Mouse (Mus musculus): Measurements from ENCODE around the gene Nicn1. TPM values are rescaled to one million over a fixed set of nuclear protein-coding genes. Genes with fewer than 3 reads are reported as not detected.
"Not testable (repeated sequence)": the region's sequence is repeated elsewhere in the genome, so short reads cannot be mapped to it uniquely, and the experiment has no call there.

Nicn1 gene
- polyA plus RNA-seq, 1 experiment from 2014 or later = 134 TPM

- 16% methylated on average over 10 of the region's 10 CpGs for WGBS
- 0 out of 2 replicates have a peak, but pooled peaks have one; percentile 0 for ATAC-seq (ENCODE audit: low FRiP score, low read depth)
Measured at GRCm38 (mm10) chr9:108264191-108264921, 25.9 kb upstream of the Nicn1 start.

GRCm38 (mm10) chr9:108266261-108266935, 23.8 kb upstream of the Nicn1 start:
- Histone ChIP-seq H3K4me3 (no peak overlapping the region), H3K27ac (replicated peaks) (no peak overlapping the region), H3K36me3 (no peaks in the 10 kb centered on the region), H3K9me3 (no peaks in the 10 kb centered on the region), H3K27me3 (no peaks in the 10 kb centered on the region), H3K9ac (no peak overlapping the region), H3K4me1 (replicated peaks) (peaks cover 21% of the 10 kb centered on the region), H3K4me2 (no peak overlapping the region)
- WGBS = 79% methylated on average over 10 of the region's 10 CpGs
- no peak for ATAC-seq (ENCODE audit: low FRiP score, low read depth)

More at GRCm38 (mm10) chr9:108264191-108264921, 25.9 kb upstream of the Nicn1 start:
- Histone ChIP-seq H3K4me1 (replicated peaks) (peaks cover 27% of the 10 kb centered on the region), H3K4me2 (peak overlapping the region; percentile 70), H3K27ac (replicated peaks) (peak overlapping the region; percentile 93), H3K9ac (peak overlapping the region; percentile 41), H3K9me3 (no peaks in the 10 kb centered on the region), H3K36me3 (no peaks in the 10 kb centered on the region), H3K27me3 (no peaks in the 10 kb centered on the region), H3K4me3 (peak overlapping the region; percentile 80)

GRCm38 (mm10) chr9:108267691-108268090, 22.5 kb upstream of the Nicn1 start:
- Histone ChIP-seq H3K4me2 (no peak overlapping the region), H3K27ac (replicated peaks) (no peak overlapping the region), H3K4me1 (replicated peaks) (peaks cover 8% of the 10 kb centered on the region), H3K9me3 (no peaks in the 10 kb centered on the region), H3K4me3 (no peak overlapping the region), H3K27me3 (no peaks in the 10 kb centered on the region), H3K36me3 (no peaks in the 10 kb centered on the region), H3K9ac (no peak overlapping the region)
- whole genome bisulfite sequencing = 77% methylated on average over 7 of the region's 7 CpGs
- no peak for ATAC-seq (ENCODE audit: low FRiP score, low read depth)

GRCm38 (mm10) chr9:108268701-108269100, 21.5 kb upstream of the Nicn1 start:
- not testable (repeated sequence) for H3K9ac ChIP-seq; H3K27me3 ChIP-seq; H3K4me3 ChIP-seq; ATAC-seq (ENCODE audit: low FRiP score, low read depth); H3K27ac ChIP-seq (replicated peaks); H3K36me3 ChIP-seq; H3K9me3 ChIP-seq; H3K4me1 ChIP-seq (replicated peaks); H3K4me2 ChIP-seq
- 88% methylated on average over 6 of the region's 7 CpGs for WGBS

GRCm38 (mm10) chr9:108271941-108272340, 18.3 kb upstream of the Nicn1 start:
- Histone ChIP-seq H3K4me2 (no peak overlapping the region), H3K27ac (replicated peaks) (no peak overlapping the region), H3K9ac (no peak overlapping the region), H3K27me3 (no peaks in the 10 kb centered on the region), H3K4me3 (no peak overlapping the region), H3K36me3 (no peaks in the 10 kb centered on the region), H3K9me3 (no peaks in the 10 kb centered on the region), H3K4me1 (replicated peaks) (no peaks in the 10 kb centered on the region)
- WGBS = 48% methylated on average over 2 of the region's 2 CpGs
- no peak for ATAC-seq (ENCODE audit: low FRiP score, low read depth)

GRCm38 (mm10) chr9:108272691-108273090, 17.5 kb upstream of the Nicn1 start:
- Histone ChIP-seq H3K9ac (no peak overlapping the region), H3K9me3 (no peaks in the 10 kb centered on the region), H3K27ac (replicated peaks) (no peak overlapping the region), H3K27me3 (no peaks in the 10 kb centered on the region), H3K4me2 (no peak overlapping the region), H3K36me3 (no peaks in the 10 kb centered on the region), H3K4me1 (replicated peaks) (no peaks in the 10 kb centered on the region), H3K4me3 (no peak overlapping the region)
- no peak for ATAC-seq (ENCODE audit: low FRiP score, low read depth)
- 76% methylated on average over 5 of the region's 5 CpGs for WGBS

GRCm38 (mm10) chr9:108273485-108273884, 16.7 kb upstream of the Nicn1 start:
- WGBS = 72% methylated on average over 4 of the region's 4 CpGs
- H3K4me2 ChIP-seq = no peak overlapping the region
- H3K27me3 ChIP-seq = no peaks in the 10 kb centered on the region
- no peak overlapping the region for H3K9ac ChIP-seq
- no peak overlapping the region for H3K27ac ChIP-seq (replicated peaks)
- no peaks in the 10 kb centered on the region for H3K9me3 ChIP-seq
- H3K36me3 ChIP-seq = no peaks in the 10 kb centered on the region
- H3K4me3 ChIP-seq = no peak overlapping the region
- ATAC-seq (ENCODE audit: low FRiP score, low read depth) = no peak
- no peaks in the 10 kb centered on the region for H3K4me1 ChIP-seq (replicated peaks)

- WGBS = 82% methylated on average over 5 of the region's 5 CpGs
- Histone ChIP-seq H3K9ac (no peak overlapping the region), H3K4me1 (replicated peaks) (no peaks in the 10 kb centered on the region), H3K4me3 (no peak overlapping the region), H3K9me3 (no peaks in the 10 kb centered on the region), H3K4me2 (no peak overlapping the region), H3K36me3 (no peaks in the 10 kb centered on the region), H3K27me3 (no peaks in the 10 kb centered on the region), H3K27ac (replicated peaks) (no peak overlapping the region)
- ATAC-seq (ENCODE audit: low FRiP score, low read depth) = no peak
Measured at GRCm38 (mm10) chr9:108274476-108275330, 15.5 kb upstream of the Nicn1 start.

- H3K27ac ChIP-seq (replicated peaks) = no peak overlapping the region
- H3K36me3 ChIP-seq = no peaks in the 10 kb centered on the region
- H3K4me1 ChIP-seq (replicated peaks) = no peaks in the 10 kb centered on the region
- H3K4me2 ChIP-seq = no peak overlapping the region
- no peak overlapping the region for H3K9ac ChIP-seq
- WGBS = 65% methylated on average over 6 of the region's 6 CpGs
- H3K27me3 ChIP-seq = no peaks in the 10 kb centered on the region
- H3K9me3 ChIP-seq = no peaks in the 10 kb centered on the region
- no peak overlapping the region for H3K4me3 ChIP-seq
- no peak for ATAC-seq (ENCODE audit: low FRiP score, low read depth)
Measured at GRCm38 (mm10) chr9:108275331-108275659, 14.9 kb upstream of the Nicn1 start.

GRCm38 (mm10) chr9:108278697-108279450, 11.4 kb upstream of the Nicn1 start:
- H3K27ac ChIP-seq (replicated peaks) = no peak overlapping the region
- no peaks in the 10 kb centered on the region for H3K36me3 ChIP-seq
- 67% methylated on average over 10 of the region's 10 CpGs for WGBS
- ATAC-seq (ENCODE audit: low FRiP score, low read depth) = no peak
- no peak overlapping the region for H3K4me3 ChIP-seq
- H3K9me3 ChIP-seq = no peaks in the 10 kb centered on the region
- H3K4me2 ChIP-seq = no peak overlapping the region
- H3K27me3 ChIP-seq = no peaks in the 10 kb centered on the region
- H3K9ac ChIP-seq = no peak overlapping the region
- no peaks in the 10 kb centered on the region for H3K4me1 ChIP-seq (replicated peaks)

GRCm38 (mm10) chr9:108280071-108280828, 10.0 kb upstream of the Nicn1 start:
- Histone ChIP-seq H3K27ac (replicated peaks) (no peak overlapping the region), H3K4me3 (no peak overlapping the region), H3K9ac (no peak overlapping the region), H3K4me2 (no peak overlapping the region), H3K4me1 (replicated peaks) (no peaks in the 10 kb centered on the region), H3K36me3 (no peaks in the 10 kb centered on the region), H3K9me3 (no peaks in the 10 kb centered on the region), H3K27me3 (no peaks in the 10 kb centered on the region)
- ATAC-seq (ENCODE audit: low FRiP score, low read depth) = peak; percentile 65; the same call in 1 of the 2 replicates
- 40% methylated on average over 8 of the region's 8 CpGs for WGBS

All from hindbrain, embryonic 15.5 days (tissue).